Mouse (Mus musculus) liver, adult 2 months (tissue): ENCODE results near the gene Gdpd3. TPM values are rescaled to one million over a fixed set of nuclear protein-coding genes. Genes with fewer than 3 reads are reported as not detected.

Experiments
- DNase-seq: peaks from one replicate; pipeline ENCODE4 v3.0.0-alpha.2; 2011; ENCODE audit warnings: low read depth, low spot score; ENCODE audit errors: extremely low read depth
- H3K27ac ChIP-seq: fragments of 200-500 bp; replicated peaks from 2 replicates; pipeline ENCODE4 v1.5.1; 2012; ENCODE audit warnings: low read depth, mild to moderate bottlenecking, control low read depth, inconsistent platforms, low read length; ENCODE audit not compliant: insufficient read depth
- H3K27me3 ChIP-seq: fragments of 200-500 bp; 2 replicates; pipeline ENCODE4 v1.6.1; 2012; ENCODE audit warnings: mild to moderate bottlenecking, moderate library complexity, low read length, inconsistent platforms; ENCODE audit not compliant: control insufficient read depth, insufficient read depth
- H3K36me3 ChIP-seq: fragments of 200-500 bp; 2 replicates; pipeline ENCODE4 v1.6.1; 2012; ENCODE audit warnings: low read length, inconsistent platforms; ENCODE audit not compliant: control insufficient read depth, insufficient read depth
- H3K4me1 ChIP-seq: fragments of 200-500 bp; 2 replicates; pipeline ENCODE4 v1.6.1; 2011; ENCODE audit warnings: low read length; ENCODE audit not compliant: control insufficient read depth, insufficient read depth
- H3K4me3 ChIP-seq: fragments of 200-500 bp; 2 replicates; pipeline ENCODE4 v1.5.1; 2011; ENCODE audit warnings: low read depth, mild to moderate bottlenecking, control low read depth, low read length, moderate library complexity; ENCODE audit not compliant: insufficient read depth
- H3K79me2 ChIP-seq: fragments of 200-500 bp; 2 replicates; pipeline ENCODE4 v1.6.1; 2012; ENCODE audit warnings: inconsistent platforms, mild to moderate bottlenecking, low read length, moderate library complexity; ENCODE audit not compliant: control insufficient read depth, insufficient read depth
- H3K9ac ChIP-seq: fragments of 200-500 bp; 2 replicates; pipeline ENCODE4 v1.6.1; 2012; ENCODE audit warnings: low read depth, mild to moderate bottlenecking, control low read depth, inconsistent platforms, low read length
- CTCF ChIP-seq: fragments of 200-500 bp; IDR thresholded peaks from 2 replicates; pipeline ENCODE4 v1.5.1; 2011; ENCODE audit warnings: low read depth, low read length, control low read depth
- POLR2A ChIP-seq: fragments of 200-500 bp; IDR thresholded peaks from 2 replicates; pipeline ENCODE4 v1.6.1; 2011; ENCODE audit warnings: low read length, control low read depth; ENCODE audit not compliant: insufficient read depth; ENCODE audit errors: extremely low read depth
- WGBS: fragments of 180-500 bp; shearing (Covaris S2); methylation state at CpG from one replicate; pipeline ENCODE4 v1.1.7; 2018; 5-methylcytosine and 5-hydroxymethylcytosine counted together
- polyA plus RNA-seq: library from polyadenylated mRNA; depleted of rRNA; stranded (reverse); fragments of >200 nt; gene quantifications from 2 replicates; pipeline ENCODE4 v1.2.3, GENCODE M21; 2012
- total RNA-seq: library from RNA; depleted of rRNA; stranded (reverse); fragments of >200 nt; gene quantifications from 2 replicates; pipeline ENCODE4 v1.2.3, GENCODE M21; 2014

Gene Gdpd3
- total and polyA plus RNA-seq, 2 experiments = 0.46 to 8.0 TPM

DNA sequence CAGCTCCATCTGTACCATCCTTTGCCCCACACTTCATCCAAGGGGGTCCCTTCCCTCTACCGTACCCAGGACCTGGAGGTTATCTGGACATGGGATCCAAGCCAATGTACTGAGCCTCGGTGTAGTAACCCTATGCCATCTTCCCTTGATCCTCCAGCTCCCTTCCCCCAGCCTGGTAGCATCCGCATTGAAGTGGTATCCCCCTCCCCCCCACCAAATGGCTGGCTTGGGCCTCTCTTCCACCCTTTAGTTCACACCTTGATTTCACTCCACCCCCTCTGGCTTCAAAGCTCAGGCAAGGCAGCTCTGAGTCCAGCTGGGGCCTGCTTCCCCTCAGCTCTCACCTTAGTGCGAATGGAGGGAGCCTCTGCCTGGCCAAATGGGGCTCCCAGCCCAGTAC lies 18.9 kb downstream of the Gdpd3 start:
- H3K79me2 ChIP-seq = no peaks in the 10 kb centered on the region
- no peak overlapping the region for H3K27ac ChIP-seq
- WGBS = 74% methylated on average over 4 of the region's 4 CpGs
- no peak overlapping the region for H3K9ac ChIP-seq
- no peak for TF ChIP-seq CTCF
- no peak for TF ChIP-seq POLR2A
- H3K4me3 ChIP-seq = no peak overlapping the region
- H3K27me3 ChIP-seq = no peaks in the 10 kb centered on the region
- H3K4me1 ChIP-seq = peaks cover 22% of the 10 kb centered on the region
- no peak for DNase-seq
- peaks cover 32% of the 10 kb centered on the region for H3K36me3 ChIP-seq

DNA sequence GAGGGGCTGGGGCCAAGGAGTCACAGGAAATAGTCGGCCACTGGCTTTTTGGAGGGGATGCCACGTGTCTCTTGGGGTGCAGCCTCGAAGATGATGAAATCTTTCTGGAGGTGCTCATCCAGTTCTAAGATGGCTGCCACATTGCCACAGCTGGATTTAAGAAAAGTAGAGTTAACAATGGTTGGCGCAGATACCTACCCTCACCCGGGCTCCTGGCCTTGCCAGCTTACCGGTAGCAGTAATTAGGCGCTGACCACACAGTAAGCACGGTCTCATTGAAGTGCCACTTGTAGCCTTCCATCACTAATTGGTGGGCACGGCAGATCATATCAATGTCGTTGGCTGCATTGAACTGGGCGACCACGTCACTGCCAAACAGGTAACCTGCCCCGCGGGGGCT lies 20.0 kb downstream of the Gdpd3 start:
- DNase-seq = no peak
- Histone ChIP-seq H3K9ac (no peak overlapping the region), H3K27me3 (no peaks in the 10 kb centered on the region), H3K4me1 (peaks cover 19% of the 10 kb centered on the region), H3K4me3 (no peak overlapping the region), H3K36me3 (peaks cover 34% of the 10 kb centered on the region), H3K79me2 (no peaks in the 10 kb centered on the region; the same call in 1 of the 2 replicates), H3K27ac (no peak overlapping the region)
- 94% methylated on average over 14 of the region's 14 CpGs for WGBS
- TF ChIP-seq POLR2A (no peak), CTCF (no peak)

DNA sequence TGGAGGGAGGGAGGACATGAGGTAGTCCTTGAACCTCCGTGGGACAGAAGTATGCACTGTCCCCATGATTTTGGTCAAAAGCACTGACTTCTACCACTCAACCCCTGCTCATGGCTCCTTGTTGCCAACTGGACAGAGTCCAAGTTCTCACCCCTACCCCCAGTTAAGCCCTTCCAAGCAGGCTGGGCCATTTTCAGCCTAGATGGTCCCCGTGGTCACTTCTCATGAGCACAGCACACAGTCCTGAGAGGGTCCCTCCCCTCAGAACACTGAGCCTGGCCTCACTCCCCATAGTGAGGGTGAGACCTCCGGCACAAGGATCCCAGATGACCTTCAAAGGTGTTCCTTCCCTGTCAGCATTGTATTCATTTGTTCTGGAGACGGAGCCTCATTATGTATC lies 23.0 kb downstream of the Gdpd3 start:
- Histone ChIP-seq H3K27me3 (no peaks in the 10 kb centered on the region), H3K9ac (no peak overlapping the region), H3K4me3 (no peak overlapping the region), H3K4me1 (peaks cover 6% of the 10 kb centered on the region), H3K27ac (no peak overlapping the region), H3K79me2 (peaks cover 5% of the 10 kb centered on the region; the same call in 1 of the 2 replicates), H3K36me3 (peaks cover 34% of the 10 kb centered on the region)
- WGBS = 87% methylated on average over 4 of the region's 4 CpGs
- no peak for DNase-seq
- no peak for TF ChIP-seq CTCF
- no peak for TF ChIP-seq POLR2A

DNA sequence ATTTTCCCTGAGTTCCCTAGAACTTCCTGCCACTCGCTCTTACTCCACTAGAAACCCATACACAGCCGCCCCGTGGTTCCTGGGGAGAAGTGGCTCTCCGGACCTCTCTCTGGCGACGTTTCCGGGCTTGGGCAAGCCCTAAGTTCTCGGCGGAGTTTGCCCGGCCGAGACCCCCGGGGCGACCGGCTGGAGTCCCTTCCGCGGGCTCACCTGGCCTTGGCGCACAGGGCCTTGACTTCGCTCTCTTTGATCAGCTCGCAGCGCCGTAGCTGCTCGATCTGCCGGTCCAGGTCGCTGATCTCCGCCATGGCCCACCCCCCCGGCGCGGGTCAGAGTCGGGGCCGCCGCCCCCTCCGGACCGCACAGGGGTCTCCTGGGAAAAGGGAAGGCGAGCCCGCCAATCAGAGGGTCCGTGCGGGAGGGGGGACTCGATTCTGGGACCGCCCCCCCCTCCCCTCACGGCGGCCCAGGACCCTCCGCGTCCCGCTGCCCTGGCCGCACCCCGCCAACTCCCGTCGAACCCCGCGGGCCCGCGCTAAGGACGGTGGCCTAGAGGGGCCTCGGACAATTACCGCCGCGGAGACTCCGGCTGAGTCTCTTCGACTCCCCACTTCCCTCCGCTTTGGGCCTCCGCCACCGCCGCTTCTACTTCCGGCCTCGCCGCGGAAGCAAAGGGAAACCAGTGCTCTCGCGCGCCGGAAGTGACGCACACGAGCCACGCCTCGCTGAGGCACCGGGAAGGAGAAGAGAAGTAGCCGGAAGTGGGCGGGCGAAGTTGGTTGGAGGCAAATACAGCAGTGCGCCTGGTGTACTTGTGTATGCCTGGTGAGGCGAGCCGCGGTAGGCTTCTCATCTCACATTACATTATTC lies 26.0 kb downstream of the Gdpd3 start, which contains the start of gene Ppp4c:
Gene Ppp4c, minus strand, starts transcription at position 646 of the 870 bp plus-strand sequence.
- DNase-seq = peak; percentile 87
- Histone ChIP-seq H3K79me2 (peaks cover 5% of the 10 kb centered on the region; the same call in 1 of the 2 replicates), H3K4me1 (peaks cover 6% of the 10 kb centered on the region), H3K4me3 (peak within 1 kb of the TSS; percentile 88), H3K27ac (peak within 1 kb of the TSS; percentile 61), H3K36me3 (peaks cover 40% of the 10 kb centered on the region), H3K9ac (peak within 1 kb of the TSS; percentile 93), H3K27me3 (no peaks in the 10 kb centered on the region)
- no peak for TF ChIP-seq CTCF
- TF ChIP-seq POLR2A = 0 out of 2 replicates have a peak, but pooled peaks have one; percentile 52
- WGBS = 1% methylated on average over 78 of the region's 83 CpGs

DNA sequence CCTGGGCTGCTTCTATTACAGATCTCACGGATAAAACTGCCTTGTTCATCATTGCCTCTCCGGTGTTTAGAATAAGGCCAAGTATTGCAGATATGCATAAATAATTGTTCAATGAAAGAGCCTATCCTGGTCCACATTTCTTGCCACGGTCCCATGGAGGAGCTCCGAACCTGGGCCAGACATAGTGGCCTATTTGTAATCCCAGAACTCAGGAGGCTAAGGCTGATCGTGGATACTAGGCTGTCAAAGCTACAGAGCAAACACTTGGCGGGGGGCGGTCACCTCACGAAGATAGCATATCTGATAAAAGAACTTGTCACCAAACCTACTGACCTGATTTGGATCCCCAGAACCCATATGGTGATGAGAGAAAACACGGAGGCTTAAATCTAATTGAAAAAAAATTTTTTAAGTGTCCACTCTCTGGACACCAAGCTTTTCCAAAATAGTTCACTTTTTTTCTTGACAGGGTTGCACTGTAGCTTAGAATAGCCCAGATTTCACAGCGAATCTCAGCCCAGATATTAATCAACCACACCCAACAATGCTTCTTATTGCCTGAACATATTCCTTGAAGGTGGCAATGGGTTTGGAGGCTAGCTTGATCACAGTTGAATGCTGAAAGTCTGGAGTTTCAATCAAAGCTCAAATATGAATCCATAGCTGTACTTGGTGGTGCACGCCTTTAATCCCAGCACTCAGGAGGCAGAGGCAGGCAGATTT lies 26.7 kb downstream of the Gdpd3 start:
- Histone ChIP-seq H3K36me3 (peaks cover 34% of the 10 kb centered on the region), H3K79me2 (peaks cover 5% of the 10 kb centered on the region; the same call in 1 of the 2 replicates), H3K9ac (peak overlapping the region; percentile 22; the same call in 1 of the 2 replicates), H3K4me1 (peaks cover 9% of the 10 kb centered on the region), H3K27me3 (no peaks in the 10 kb centered on the region), H3K4me3 (peak overlapping the region; percentile 8), H3K27ac (peak overlapping the region; percentile 27)
- no peak for DNase-seq
- 23% methylated on average over 11 of the region's 11 CpGs for WGBS
- TF ChIP-seq POLR2A (no peak), CTCF (no peak)
